Mouse (Mus musculus): Measurements from ENCODE around the gene Slc39a3.

DNA sequence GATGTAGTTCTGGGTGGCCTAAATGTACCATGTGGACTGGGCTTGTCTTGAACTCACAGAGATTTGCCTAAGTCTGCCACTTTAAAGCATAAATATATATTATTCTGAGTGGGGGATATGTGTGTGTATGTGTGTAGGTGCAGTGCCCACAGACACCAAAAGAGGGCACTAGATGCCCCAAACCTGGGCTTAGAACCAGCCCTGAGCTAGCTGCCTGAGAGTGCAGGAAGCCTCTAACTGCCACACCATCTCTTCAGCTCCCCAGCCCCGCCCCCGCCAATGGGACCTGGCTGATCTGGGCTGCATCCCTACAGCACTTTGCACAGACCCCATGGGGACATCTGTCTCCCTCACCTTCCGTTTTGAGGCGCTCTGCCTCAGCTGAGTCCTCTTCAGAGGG is 13.4 kb upstream of the Slc39a3 start:
- TF ChIP-seq MYOG (IDR thresholded peaks at IDR 0.05; ENCODE audit: control insufficient read depth in 1 of 3, insufficient read depth in 1 of 3, insufficient read length in 2 of 3, low read depth in 2 of 3) (no peak), MAX (IDR thresholded peaks at IDR 0.05; ENCODE audit: low read depth) (no peak), USF1 (IDR thresholded peaks at IDR 0.05; ENCODE audit: low read depth) (no peak), POLR2A (IDR thresholded peaks at IDR 0.05; ENCODE audit: insufficient read length, low read depth) (no peak), POLR2AphosphoS2 (IDR thresholded peaks at IDR 0.05; ENCODE audit: insufficient read length, low read depth) (no peak), CEBPB (IDR thresholded peaks at IDR 0.05; ENCODE audit: insufficient read depth, poor library complexity, severe bottlenecking) (no peak), TCF3 (IDR thresholded peaks at IDR 0.05; ENCODE audit: insufficient read length, low read depth) (no peak), TCF12 (IDR thresholded peaks at IDR 0.05; ENCODE audit: insufficient read depth, poor library complexity, severe bottlenecking) (no peak), E2F4 (IDR thresholded peaks at IDR 0.05; ENCODE audit: insufficient read depth) (no peak), MYOD1 (IDR thresholded peaks at IDR 0.05; ENCODE audit: control insufficient read depth in 1 of 3, insufficient read length in 2 of 3, low read depth in 2 of 3) (no peak), REST (IDR thresholded peaks at IDR 0.05; ENCODE audit: insufficient read depth, insufficient read length) (no peak)

Data from myocyte (in vitro differentiated cells).